ENCODE assay signal across 10 mouse cellular contexts in genomic region chr3:145969031-145969501, GRCm38 (mm10). TPM values are rescaled to one million over a fixed set of nuclear protein-coding genes. Genes with fewer than 3 reads are reported as not detected.
A peak's percentile ranks its signal among the peaks of the same experiment; 100 is the strongest.
DNase-seq lines count a peak whose midpoint lies in the region; ATAC-seq and TF ChIP-seq lines count a peak whose summit lies in the region.
"Had no signal": no experiment of that assay in that cellular context is flagged by ENCODE, and none has a peak within 500 bp of the region (broad histone marks: within the 10 kb centered on the region; RNA-seq: fewer than 3 reads in every experiment).

No protein-coding gene starts in this region.

- no peak for TF ChIP-seq CTCF in lung, postnatal 0 days (IDR thresholded peaks at IDR 0.05)
- no peak for TF ChIP-seq CTCF in lung, adult 2 months (IDR thresholded peaks at IDR 0.05; ENCODE audit: insufficient read depth, low read length)

- WGBS in lung, postnatal 0 days: 33% methylated on average over 14 of the region's 14 CpGs
- 37% methylated on average over 14 of the region's 14 CpGs for WGBS in lung, adult 2 months
- WGBS in kidney, embryonic 16.5 days: 21% methylated on average over 14 of the region's 14 CpGs

- H3K4me2 ChIP-seq in lung, postnatal 0 days (replicated peaks; ENCODE audit: low read depth, low read length): 0 out of 2 replicates have a peak overlapping the region, but pooled peaks have one; percentile 17
- H3K4me2 ChIP-seq in kidney, embryonic 16.5 days (replicated peaks; ENCODE audit: low read depth, low read length): peak overlapping the region; percentile 39

- no peak for TF ChIP-seq POLR2A in lung, adult 2 months (IDR thresholded peaks at IDR 0.05; ENCODE audit: borderline replicate concordance, extremely low read depth, low read depth, low read length)

- H3K9me3 ChIP-seq in lung, postnatal 0 days (ENCODE audit: low read length): no peaks in the 10 kb centered on the region
- peaks cover 2% of the 10 kb centered on the region for H3K9me3 ChIP-seq in kidney, embryonic 16.5 days (ENCODE audit: low read length)

- H3K27ac ChIP-seq in lung, postnatal 0 days (ENCODE audit: low read length): no peak overlapping the region
- peak overlapping the region; percentile 79 for H3K27ac ChIP-seq in kidney, embryonic 16.5 days (ENCODE audit: low read length)
- H3K27ac ChIP-seq: heart, adult 2 months had no signal

- no peak for ATAC-seq in lung, postnatal 0 days
- peak; percentile 84 for ATAC-seq in kidney, embryonic 16.5 days (ENCODE audit: low FRiP score, low TSS enrichment)
- 0 out of 2 replicates have a peak, but pooled peaks have one; percentile 13 for ATAC-seq in monocyte, adult 5-6 weeks (replicated peaks; ENCODE audit: insufficient number of reproducible peaks, low FRiP score, low TSS enrichment, poor library complexity, severe bottlenecking)

- DNase-seq in lung, postnatal 0 days (ENCODE audit: low spot score): no peak
- DNase-seq in lung, adult 2 months: no peak
- DNase-seq in embryo, embryonic 11 days: peak; percentile 32
- no peak for DNase-seq in spleen, postnatal 10 days (ENCODE audit: low spot score in 2 of 2)
- DNase-seq in adrenal gland, postnatal 14 days: no peak
- DNase-seq: heart, adult 2 months; midbrain, embryonic 14.5 days had no signal

- peaks cover 1% of the 10 kb centered on the region; the same call in 1 of the 2 replicates for H3K4me1 ChIP-seq in lung, postnatal 0 days (ENCODE audit: insufficient read depth, low read depth, low read length)
- peaks cover 3% of the 10 kb centered on the region for H3K4me1 ChIP-seq in lung, adult 2 months (ENCODE audit: control insufficient read depth, insufficient read depth, low read length)
- peaks cover 15% of the 10 kb centered on the region for H3K4me1 ChIP-seq in kidney, embryonic 16.5 days (ENCODE audit: insufficient read depth, low read length)

- H3K36me3 ChIP-seq in lung, postnatal 0 days (ENCODE audit: insufficient read depth, low read length): no peaks in the 10 kb centered on the region
- no peaks in the 10 kb centered on the region for H3K36me3 ChIP-seq in kidney, embryonic 16.5 days (ENCODE audit: insufficient read depth, low read length)

- H3K27me3 ChIP-seq in lung, postnatal 0 days (replicated peaks; ENCODE audit: insufficient read depth, low read length): no peaks in the 10 kb centered on the region
- H3K27me3 ChIP-seq in kidney, embryonic 16.5 days (ENCODE audit: insufficient read depth, low read length): no peaks in the 10 kb centered on the region; the same call in 1 of the 2 replicates

- no peak for TF ChIP-seq EP300 in lung, postnatal 0 days (IDR thresholded peaks at IDR 0.05)

- H3K4me3 ChIP-seq in lung, postnatal 0 days (ENCODE audit: low read depth, low read length): no peak overlapping the region
- H3K4me3 ChIP-seq in lung, adult 2 months (replicated peaks; ENCODE audit: extremely low read depth, low read depth, low read length): no peak overlapping the region
- H3K4me3 ChIP-seq in kidney, embryonic 16.5 days (ENCODE audit: low read length): peak overlapping the region; percentile 16; the same call in 1 of the 2 replicates
- H3K4me3 ChIP-seq: erythroblast, embryonic 14.5 days; heart, adult 2 months had no signal

- no peak overlapping the region for H3K9ac ChIP-seq in lung, postnatal 0 days (replicated peaks; ENCODE audit: low read depth)
- no peak overlapping the region for H3K9ac ChIP-seq in kidney, embryonic 16.5 days (replicated peaks; ENCODE audit: low read length)

RNA-seq across cellular contexts. Expression of gene Syde2, which starts 18.6 kb away (rescaled TPM):
- polyA plus RNA-seq in lung, postnatal 0 days (2015; fragmentation: Nextera tagmentation; extraction: Ambion mirVana): 2.6 and 3.1 TPM in 2 replicates
- 6.6 and 9.0 TPM in 2 replicates for polyA plus RNA-seq in lung, adult 2 months (2012; rRNA removed)
- 1.4 and 1.7 TPM in 2 replicates for polyA plus RNA-seq in kidney, embryonic 16.5 days (2015; fragmentation: Nextera tagmentation; extraction: Ambion mirVana)
- 0.32 to 1.6 TPM in 2 of 3 replicates, not detected in the other for total RNA-seq in monocyte, adult 5-6 weeks (2017)
- 4.9 and 7.2 TPM in 2 replicates for total RNA-seq in adrenal gland, postnatal 14 days (2021)
- polyA plus RNA-seq: erythroblast, embryonic 14.5 days had no signal

RNA-seq across cellular contexts. Expression of gene 2410004B18Rik, which starts 31.3 kb away (rescaled TPM):
- 40.2 and 47.6 TPM in 2 replicates for polyA plus RNA-seq in lung, postnatal 0 days (2015; fragmentation: Nextera tagmentation; extraction: Ambion mirVana)
- 13.6 and 16.8 TPM in 2 replicates for polyA plus RNA-seq in lung, adult 2 months (2012; rRNA removed)
- polyA plus RNA-seq in kidney, embryonic 16.5 days (2015; fragmentation: Nextera tagmentation; extraction: Ambion mirVana): 46.0 and 51.9 TPM in 2 replicates
- total RNA-seq in monocyte, adult 5-6 weeks (2017): 24.4 to 36.0 TPM (median 25.5 TPM) in 3 replicates
- total RNA-seq in adrenal gland, postnatal 14 days (2021): 22.2 and 30.6 TPM in 2 replicates

RNA-seq across cellular contexts. Expression of gene Bcl10, which starts 46.5 kb away (rescaled TPM):
- 54.3 and 63.5 TPM in 2 replicates for polyA plus RNA-seq in lung, postnatal 0 days (2015; fragmentation: Nextera tagmentation; extraction: Ambion mirVana)
- 8.4 and 13.5 TPM in 2 replicates for polyA plus RNA-seq in lung, adult 2 months (2012; rRNA removed)
- polyA plus RNA-seq in kidney, embryonic 16.5 days (2015; fragmentation: Nextera tagmentation; extraction: Ambion mirVana): 53.5 and 56.2 TPM in 2 replicates
- 122 to 137 TPM (median 132 TPM) in 3 replicates for total RNA-seq in monocyte, adult 5-6 weeks (2017)
- 25.7 and 26.0 TPM in 2 replicates for total RNA-seq in adrenal gland, postnatal 14 days (2021)
